Mouse (Mus musculus): ENCODE data around the gene Ifna15. TPM values are rescaled to one million over a fixed set of nuclear protein-coding genes. Genes with fewer than 3 reads are reported as not detected.

Ifna15 gene
- total RNA-seq, 2 experiments from 2014 or later, result not detected

GRCm38 (mm10) chr4:88515250-88515649 lies 42.8 kb downstream of the Ifna15 start:
- ATAC-seq (replicated peaks; ENCODE audit: poor library complexity, severe bottlenecking), result no peak

- ATAC-seq (replicated peaks; ENCODE audit: poor library complexity, severe bottlenecking), result peak; percentile 71
These were observed 43.6 kb downstream of the Ifna15 start for GRCm38 (mm10) chr4:88514403-88514802.

GRCm38 (mm10) chr4:88513743-88514142 lies 44.3 kb downstream of the Ifna15 start:
- no peak for ATAC-seq (replicated peaks; ENCODE audit: poor library complexity, severe bottlenecking)

Other genes starting within 250 kb of the Ifna15 start
- gene Hacd4, start 119.3 kb downstream of the Ifna15 start, total RNA-seq (2014; fragmentation: Nextera tagmentation), result 1.8 and 4.9 TPM in 2 replicates
- gene Hacd4, start 119.3 kb downstream of the Ifna15 start, total RNA-seq (2017), result 2.7 and 2.8 TPM in 2 replicates
- gene Ifnb1, start 35.5 kb downstream of the Ifna15 start, total RNA-seq (2014; fragmentation: Nextera tagmentation), result not detected in 2 replicates
- gene Ifnb1, start 35.5 kb downstream of the Ifna15 start, total RNA-seq (2017), result not detected in 2 replicates
- gene Ifna14, start 13.6 kb upstream of the Ifna15 start, total RNA-seq (2014; fragmentation: Nextera tagmentation), result not detected in 2 replicates
- not detected in 2 replicates for gene Ifna14, start 13.6 kb upstream of the Ifna15 start, total RNA-seq (2017)
- gene Ifna9, start 34.1 kb upstream of the Ifna15 start, total RNA-seq (2014; fragmentation: Nextera tagmentation), result not detected in 2 replicates
- not detected in 2 replicates for gene Ifna9, start 34.1 kb upstream of the Ifna15 start, total RNA-seq (2017)
- not detected in 2 replicates for gene Ifna12, start 45.1 kb upstream of the Ifna15 start, total RNA-seq (2014; fragmentation: Nextera tagmentation)
- not detected in 2 replicates for gene Ifna12, start 45.1 kb upstream of the Ifna15 start, total RNA-seq (2017)
- not detected in 2 replicates for gene C87499, start 76.2 kb upstream of the Ifna15 start, total RNA-seq (2014; fragmentation: Nextera tagmentation)
- not detected in 2 replicates for gene C87499, start 76.2 kb upstream of the Ifna15 start, total RNA-seq (2017)
- gene Ifna13, start 86.2 kb upstream of the Ifna15 start, total RNA-seq (2014; fragmentation: Nextera tagmentation), result not detected in 2 replicates
- not detected in 2 replicates for gene Ifna13, start 86.2 kb upstream of the Ifna15 start, total RNA-seq (2017)
- not detected in 2 replicates for gene Ifna16, start 118.7 kb upstream of the Ifna15 start, total RNA-seq (2014; fragmentation: Nextera tagmentation)
- gene Ifna16, start 118.7 kb upstream of the Ifna15 start, total RNA-seq (2017), result not detected in 2 replicates
- not detected in 2 replicates for gene Ifna2, start 125.7 kb upstream of the Ifna15 start, total RNA-seq (2014; fragmentation: Nextera tagmentation)
- gene Ifna2, start 125.7 kb upstream of the Ifna15 start, total RNA-seq (2017), result not detected in 2 replicates
- gene Ifnab, start 133.1 kb upstream of the Ifna15 start, total RNA-seq (2014; fragmentation: Nextera tagmentation), result not detected in 2 replicates
- gene Ifnab, start 133.1 kb upstream of the Ifna15 start, total RNA-seq (2017), result not detected in 2 replicates
- gene Gm26566, start 163.6 kb upstream of the Ifna15 start, total RNA-seq (2014; fragmentation: Nextera tagmentation), result not detected in 2 replicates
- 0.69 TPM in 1 of 2 replicates, not detected in the other for gene Gm26566, start 163.6 kb upstream of the Ifna15 start, total RNA-seq (2017)
- 33.5 and 45.5 TPM in 2 replicates for gene Klhl9, start 164.2 kb upstream of the Ifna15 start, total RNA-seq (2014; fragmentation: Nextera tagmentation)
- gene Klhl9, start 164.2 kb upstream of the Ifna15 start, total RNA-seq (2017), result 72.4 and 96.0 TPM in 2 replicates
- gene Gm13271, start 196.6 kb upstream of the Ifna15 start, total RNA-seq (2014; fragmentation: Nextera tagmentation), result not detected in 2 replicates
- gene Gm13271, start 196.6 kb upstream of the Ifna15 start, total RNA-seq (2017), result not detected in 2 replicates
- gene Gm13283, start 201.9 kb upstream of the Ifna15 start, total RNA-seq (2014; fragmentation: Nextera tagmentation), result 0.49 TPM in 1 of 2 replicates, not detected in the other
- gene Gm13283, start 201.9 kb upstream of the Ifna15 start, total RNA-seq (2017), result 0.21 TPM in 1 of 2 replicates, not detected in the other
- gene Gm13290, start 215.6 kb upstream of the Ifna15 start, total RNA-seq (2014; fragmentation: Nextera tagmentation), result not detected in 2 replicates
- not detected in 2 replicates for gene Gm13290, start 215.6 kb upstream of the Ifna15 start, total RNA-seq (2017)
- not detected in 2 replicates for gene Gm13289, start 218.7 kb upstream of the Ifna15 start, total RNA-seq (2014; fragmentation: Nextera tagmentation)
- gene Gm13289, start 218.7 kb upstream of the Ifna15 start, total RNA-seq (2017), result not detected in 2 replicates
- gene Gm13272, start 221.6 kb upstream of the Ifna15 start, total RNA-seq (2014; fragmentation: Nextera tagmentation), result not detected in 2 replicates
- not detected in 2 replicates for gene Gm13272, start 221.6 kb upstream of the Ifna15 start, total RNA-seq (2017)
- 1.5 TPM in 1 of 2 replicates, not detected in the other for gene Ifnz, start 223.9 kb upstream of the Ifna15 start, total RNA-seq (2014; fragmentation: Nextera tagmentation)
- 0.22 and 0.52 TPM in 2 replicates for gene Ifnz, start 223.9 kb upstream of the Ifna15 start, total RNA-seq (2017)
- gene Gm13276, start 227.5 kb upstream of the Ifna15 start, total RNA-seq (2014; fragmentation: Nextera tagmentation), result not detected in 2 replicates
- not detected in 2 replicates for gene Gm13276, start 227.5 kb upstream of the Ifna15 start, total RNA-seq (2017)
- not detected in 2 replicates for gene Gm13277, start 230.4 kb upstream of the Ifna15 start, total RNA-seq (2014; fragmentation: Nextera tagmentation)
- gene Gm13277, start 230.4 kb upstream of the Ifna15 start, total RNA-seq (2017), result not detected in 2 replicates
- gene Gm13278, start 233.3 kb upstream of the Ifna15 start, total RNA-seq (2014; fragmentation: Nextera tagmentation), result not detected in 2 replicates
- gene Gm13278, start 233.3 kb upstream of the Ifna15 start, total RNA-seq (2017), result not detected in 2 replicates
- not detected in 2 replicates for gene Gm13275, start 236.2 kb upstream of the Ifna15 start, total RNA-seq (2014; fragmentation: Nextera tagmentation)
- gene Gm13275, start 236.2 kb upstream of the Ifna15 start, total RNA-seq (2017), result not detected in 2 replicates
- not detected in 2 replicates for gene Gm13279, start 239.2 kb upstream of the Ifna15 start, total RNA-seq (2014; fragmentation: Nextera tagmentation)
- gene Gm13279, start 239.2 kb upstream of the Ifna15 start, total RNA-seq (2017), result not detected in 2 replicates
- not detected in 2 replicates for gene Gm13285, start 241.4 kb upstream of the Ifna15 start, total RNA-seq (2014; fragmentation: Nextera tagmentation)
- not detected in 2 replicates for gene Gm13285, start 241.4 kb upstream of the Ifna15 start, total RNA-seq (2017)
- not detected in 2 replicates for gene Gm13287, start 245.0 kb upstream of the Ifna15 start, total RNA-seq (2014; fragmentation: Nextera tagmentation)
- not detected in 2 replicates for gene Gm13287, start 245.0 kb upstream of the Ifna15 start, total RNA-seq (2017)
- not detected in 2 replicates for gene Gm13288, start 247.3 kb upstream of the Ifna15 start, total RNA-seq (2014; fragmentation: Nextera tagmentation)
- not detected in 2 replicates for gene Gm13288, start 247.3 kb upstream of the Ifna15 start, total RNA-seq (2017)

Measured in granulocyte monocyte progenitor cell, adult 5-6 weeks (primary cell).